Mouse (Mus musculus) layer of hippocampus, adult 11-12 months (tissue): ENCODE results near the gene Scai.
"Not testable (repeated sequence)": the region's sequence is repeated elsewhere in the genome, so short reads cannot be mapped to it uniquely, and the experiment has no call there.

ENCODE experiments used
- DNase-seq: peaks from one replicate; pipeline ENCODE4 v3.0.0; 2022; ENCODE audit warnings: low spot score

The Scai gene

DNA sequence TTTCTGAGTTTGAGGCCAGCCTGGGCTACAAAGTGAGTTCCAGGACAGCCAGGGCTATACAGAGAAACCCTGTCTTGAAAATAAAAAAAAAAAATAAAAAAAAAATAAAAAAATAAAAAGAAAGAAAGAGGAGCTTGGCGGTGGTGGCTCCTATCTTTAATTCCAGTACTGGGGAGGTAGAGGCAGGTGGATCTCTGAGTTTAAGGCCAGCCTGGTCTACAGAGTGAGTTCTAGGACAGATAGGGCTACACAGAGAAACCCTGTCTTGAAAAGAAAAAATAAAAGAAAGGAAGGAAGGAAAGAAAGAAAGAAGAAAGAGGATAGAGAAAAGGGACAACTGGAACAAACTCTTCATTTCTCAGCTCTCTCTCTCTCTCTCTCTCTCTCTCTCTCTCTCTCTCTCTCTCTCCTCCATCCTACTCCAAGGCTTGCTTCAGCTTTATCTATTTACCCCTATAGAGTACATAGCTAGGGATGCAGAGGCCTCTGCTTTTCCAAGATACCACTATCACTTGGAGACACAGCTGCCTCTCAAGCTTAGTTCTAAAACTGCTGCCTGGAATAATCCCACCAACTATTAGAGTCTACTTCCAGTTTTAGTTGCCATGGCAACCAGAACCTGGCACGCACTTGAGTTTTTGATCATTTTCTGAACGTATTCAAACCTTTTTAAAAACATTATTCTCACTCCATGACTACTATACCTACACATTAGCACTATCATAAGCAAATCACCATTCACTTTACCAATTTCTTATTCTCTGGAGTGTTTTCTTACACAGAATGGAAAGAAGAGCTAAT is 60.8 kb downstream of the Scai start:
- DNase-seq: peak; percentile 37

GRCm38 (mm10) chr2:39124167-39124566 is 66.4 kb downstream of the Scai start:
- DNase-seq: no peak

DNA sequence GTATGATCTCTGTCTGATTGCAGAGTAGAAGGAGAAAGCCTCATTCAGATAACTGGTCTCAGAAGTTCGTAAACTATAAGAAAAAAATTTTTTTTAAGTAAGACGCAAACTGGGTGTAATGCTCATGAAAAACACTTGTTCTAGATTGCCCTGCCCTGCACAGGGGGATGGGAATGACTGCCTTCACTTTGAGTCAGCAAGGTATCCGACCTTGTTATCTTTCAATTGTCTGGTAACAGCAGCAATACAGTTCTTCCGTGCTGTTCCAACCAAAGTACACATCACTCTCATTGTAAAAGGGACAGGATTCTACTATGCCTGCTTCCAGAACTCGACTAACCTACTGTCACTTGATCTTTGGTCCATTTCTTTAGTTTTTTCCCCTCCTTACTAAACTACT is 69.4 kb downstream of the Scai start:
- DNase-seq: no peak

DNA sequence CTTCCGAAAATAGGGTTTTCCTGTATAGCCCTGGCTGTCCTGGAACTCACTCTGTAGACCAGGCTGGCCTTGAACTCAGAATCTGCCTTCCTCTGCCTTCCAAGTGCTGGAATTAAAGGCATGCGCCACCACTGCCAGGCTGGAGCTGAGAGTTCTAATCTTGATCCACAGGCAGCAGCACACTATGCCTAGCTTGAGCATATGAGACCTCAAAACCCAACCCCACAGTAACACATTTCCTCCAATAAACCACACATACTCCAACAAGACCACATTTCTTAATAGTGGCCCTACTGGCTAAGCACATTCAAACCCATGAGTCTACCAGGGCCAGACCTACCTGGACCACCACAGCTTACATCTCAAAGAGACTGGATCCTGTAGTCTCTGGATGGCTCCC is 74.0 kb downstream of the Scai start:
- no peak for DNase-seq

DNA sequence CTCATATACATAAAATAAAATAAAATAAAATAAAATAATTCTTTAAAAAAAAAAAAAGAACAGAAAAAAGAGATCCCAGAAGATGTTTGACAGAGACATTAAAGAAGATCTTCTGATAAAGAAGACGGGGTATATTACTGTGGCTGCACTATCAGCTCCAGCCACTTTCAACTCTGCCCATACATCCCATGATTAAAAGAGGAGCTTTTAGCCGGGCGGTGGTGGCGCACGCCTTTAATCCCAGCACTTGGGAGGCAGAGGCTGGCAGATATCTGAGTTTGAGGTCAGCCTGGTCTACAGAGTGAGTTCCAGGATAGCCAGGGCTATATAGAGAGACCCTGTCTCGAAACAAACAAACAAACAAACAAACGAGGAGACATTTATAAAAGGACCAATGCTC is 76.4 kb downstream of the Scai start:
- no peak for DNase-seq

DNA sequence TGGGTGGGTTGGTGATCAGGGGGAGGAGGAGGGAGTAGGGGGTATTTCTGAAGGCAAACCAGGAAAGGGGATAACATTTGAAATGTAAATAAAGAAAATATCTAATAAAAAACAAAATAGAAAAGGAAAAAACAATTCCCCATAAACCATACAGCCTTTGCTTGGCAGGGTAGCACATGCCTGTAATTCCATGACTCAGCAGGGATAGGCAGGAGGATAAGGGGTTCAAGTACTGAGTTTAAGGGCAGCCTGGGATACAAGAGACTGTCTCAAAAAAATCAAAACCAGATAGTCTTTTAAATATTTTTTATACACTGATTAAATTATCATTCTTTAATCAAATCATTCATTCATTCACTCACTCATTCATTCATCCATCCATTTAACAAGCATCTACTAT is 80.0 kb downstream of the Scai start:
- DNase-seq: no peak

- not testable (repeated sequence) for DNase-seq
Observed at GRCm38 (mm10) chr2:39109712-39110111, 80.8 kb downstream of the Scai start.

DNA sequence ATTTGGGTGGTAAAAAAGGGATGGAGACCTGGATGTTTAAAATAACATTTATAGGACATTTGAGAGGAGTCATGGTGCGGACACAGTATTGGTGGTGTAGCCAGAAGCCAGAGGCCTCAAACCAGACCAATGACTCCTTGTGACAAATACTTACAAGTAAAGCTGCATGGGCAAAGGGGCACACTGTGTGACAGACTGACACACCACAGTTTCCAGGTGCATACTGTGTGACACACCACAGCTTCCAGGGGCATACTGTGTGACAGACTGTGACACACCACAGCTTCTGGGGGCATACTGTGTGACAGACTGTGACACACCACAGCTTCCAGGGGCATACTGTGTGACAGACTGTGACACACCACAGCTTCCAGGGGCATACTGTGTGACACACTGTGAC is 90.6 kb downstream of the Scai start:
- DNase-seq: not testable (repeated sequence)

GRCm38 (mm10) chr2:39097993-39098392 is 92.5 kb downstream of the Scai start:
- DNase-seq: no peak

- no peak for DNase-seq
Observed at GRCm38 (mm10) chr2:39091966-39092365, 98.6 kb downstream of the Scai start.

DNA sequence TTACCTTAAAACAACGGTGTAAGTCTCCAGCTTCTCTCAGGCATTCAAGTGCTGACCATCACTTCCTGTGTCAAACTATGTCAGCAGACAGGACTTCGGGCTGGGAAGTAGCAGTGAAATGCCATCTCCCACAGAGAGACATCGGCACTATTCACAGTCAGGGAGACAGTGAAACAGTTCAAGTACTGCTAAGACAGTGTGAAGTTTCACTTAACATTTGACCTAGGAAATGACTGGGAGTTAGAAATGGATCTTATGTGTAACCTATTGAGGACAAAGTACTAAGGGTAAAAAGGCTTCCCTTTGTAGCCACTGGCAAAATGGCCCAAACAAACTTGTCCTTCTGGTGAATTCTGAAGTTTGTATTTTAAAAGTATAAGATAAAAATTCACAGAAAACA is 107.8 kb downstream of the Scai start:
- DNase-seq: no peak

DNA sequence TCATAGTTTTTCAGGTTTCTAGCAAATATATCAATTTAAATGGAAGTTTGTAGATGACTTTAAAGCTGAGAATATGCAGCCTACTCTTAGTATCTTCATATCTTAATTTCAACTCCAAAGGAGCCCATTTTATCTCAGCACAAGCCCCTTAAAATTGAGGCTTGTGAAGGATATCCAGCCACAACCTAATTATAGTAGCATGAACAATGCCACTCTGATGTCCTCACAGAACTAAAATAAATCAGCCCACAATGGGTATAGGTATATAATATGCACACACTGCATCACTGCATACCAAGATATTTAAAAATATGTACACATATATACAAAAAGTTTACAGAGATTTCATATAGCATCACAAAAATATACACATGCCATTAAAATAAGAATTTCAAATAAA is 119.9 kb downstream of the Scai start:
- DNase-seq: no peak

DNA sequence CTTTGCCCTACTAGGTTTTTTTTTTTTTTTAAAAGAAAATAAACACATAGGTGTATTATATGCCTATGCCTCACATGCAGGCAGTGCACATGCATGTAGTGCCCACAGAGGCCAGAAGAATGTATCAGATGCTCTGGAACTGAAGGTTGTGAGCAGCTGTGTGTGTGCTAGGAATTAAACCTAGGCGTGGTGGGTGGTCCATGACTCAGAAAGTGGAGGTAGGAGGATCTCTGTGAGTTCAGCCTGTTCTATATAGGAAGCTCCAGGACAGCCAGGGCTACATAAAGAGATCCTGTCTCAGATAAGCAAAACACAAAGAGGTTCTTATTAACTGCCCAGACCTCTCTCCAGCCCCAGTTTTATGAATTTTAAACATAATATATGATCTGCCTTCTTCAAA is 121.4 kb downstream of the Scai start:
- no peak for DNase-seq

DNA sequence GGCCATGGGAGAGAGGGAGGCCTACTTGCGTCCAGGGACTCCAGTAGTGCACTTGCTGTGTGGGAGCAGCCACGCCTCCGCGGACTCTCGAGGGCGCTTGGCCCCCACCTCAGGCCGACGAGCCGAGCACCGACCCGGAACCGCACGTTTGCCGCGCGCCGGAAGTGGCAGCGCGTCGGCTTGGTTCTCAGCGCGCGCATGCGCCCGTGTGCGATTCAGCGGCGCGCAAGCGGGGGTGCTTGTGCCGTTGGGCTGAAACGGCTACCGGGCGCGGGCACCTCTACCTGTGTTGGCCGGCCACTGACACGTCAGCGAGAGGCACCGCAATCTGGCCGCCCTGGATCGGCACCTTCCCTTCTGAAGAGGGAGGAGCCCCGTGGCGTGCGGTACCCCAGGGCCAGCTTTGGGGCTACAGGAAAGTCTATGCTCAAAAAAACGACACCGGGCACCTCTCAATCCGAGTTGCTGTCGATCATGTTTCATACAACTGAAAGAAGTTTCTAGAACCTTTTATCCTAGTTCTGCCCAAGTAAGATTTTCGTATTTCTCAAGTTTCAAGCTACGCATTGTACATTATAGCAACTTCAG is 125.0 kb downstream of the Scai start, which contains the start of gene Golga1:
Gene Golga1, minus strand, starts transcription at position 142 of the 588 bp plus-strand sequence.
- peak; percentile 91 for DNase-seq

DNA sequence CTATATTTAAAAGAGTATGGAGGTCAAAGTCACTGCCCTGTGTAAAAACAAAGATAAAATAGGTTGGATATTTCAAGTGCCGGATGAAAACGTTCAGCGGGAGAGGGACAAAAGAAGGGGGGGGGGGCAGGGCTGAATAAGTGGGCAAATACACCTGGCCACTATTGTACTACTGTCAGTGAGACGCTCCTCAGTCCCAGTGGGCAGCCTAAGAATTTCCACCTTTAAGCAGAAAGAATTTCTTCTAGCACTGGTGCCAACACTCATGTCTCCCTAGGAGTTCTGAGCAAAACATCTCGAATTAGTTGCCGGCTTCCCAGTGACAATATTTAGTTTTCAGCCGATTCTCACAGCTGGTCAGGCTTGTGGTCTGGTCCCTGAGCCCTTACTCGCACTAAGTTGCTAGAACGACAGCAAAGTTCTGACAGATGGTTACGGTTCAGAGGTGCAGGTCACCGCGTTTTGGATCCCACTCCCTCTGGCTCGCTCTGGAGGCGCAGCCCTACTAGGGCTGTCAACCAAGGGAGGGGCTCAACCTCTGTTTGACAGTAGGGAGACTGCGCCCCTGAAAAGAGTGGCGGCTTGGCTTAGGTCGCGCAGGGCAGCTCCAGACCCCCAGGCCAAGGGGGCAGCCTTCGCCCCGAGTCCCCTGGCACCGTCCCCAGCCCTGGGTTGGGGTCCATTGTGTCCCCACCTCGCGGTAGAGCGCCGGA is 125.7 kb downstream of the Scai start:
- DNase-seq: no peak

GRCm38 (mm10) chr2:39048515-39048914 is 142.0 kb downstream of the Scai start:
- DNase-seq: no peak

DNA sequence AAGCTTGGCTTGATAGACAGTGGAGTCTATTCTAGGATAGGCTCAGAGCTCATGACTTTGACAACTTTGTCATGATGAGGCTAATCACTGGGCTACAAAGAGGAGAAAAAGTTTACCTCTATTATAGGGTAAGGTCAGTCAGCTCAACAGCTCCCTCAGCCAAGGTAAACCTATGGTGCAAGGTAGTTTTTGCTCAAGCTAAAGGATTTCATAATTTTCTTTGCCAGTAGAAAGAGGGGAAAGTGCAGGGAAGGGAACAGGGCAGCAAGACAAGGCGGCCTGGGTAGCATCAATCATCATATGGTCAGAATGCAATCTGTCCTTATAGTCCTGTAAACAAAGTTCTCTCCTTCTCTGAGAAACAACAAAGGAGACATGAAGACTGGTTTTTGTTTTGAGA is 150.3 kb downstream of the Scai start:
- DNase-seq: no peak

DNA sequence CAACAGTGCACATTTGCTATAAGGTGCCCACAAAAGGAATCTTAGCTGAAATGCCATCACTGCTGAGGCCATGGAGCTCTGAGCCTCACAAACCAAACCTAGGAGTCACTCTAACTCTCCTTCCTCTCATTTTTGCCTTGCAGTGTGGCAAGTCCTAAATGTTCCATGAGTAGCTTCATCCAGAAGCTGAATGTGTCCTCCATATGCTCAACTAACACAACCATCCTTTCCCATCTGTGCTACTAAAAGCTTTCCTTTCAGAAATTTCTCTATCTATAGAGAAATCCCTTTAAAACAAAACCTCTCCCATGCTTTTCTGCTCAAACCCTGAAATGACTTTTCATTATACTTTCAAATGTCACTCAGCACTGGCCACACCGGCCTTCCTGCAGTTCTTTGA is 158.9 kb downstream of the Scai start:
- no peak for DNase-seq

GRCm38 (mm10) chr2:39020004-39020403 is 170.5 kb downstream of the Scai start:
- DNase-seq: no peak

GRCm38 (mm10) chr2:39016581-39016980 is 174.0 kb downstream of the Scai start:
- no peak for DNase-seq
